12 mouse cellular contexts compared by ENCODE assay signal in genomic region chr2:109749964-109750363, GRCm38 (mm10).
"Had no signal": no experiment of that assay in that cellular context is flagged by ENCODE, and none has a peak within 500 bp of the region (broad histone marks: within the 10 kb centered on the region; RNA-seq: fewer than 3 reads in every experiment).

No protein-coding gene starts in this region.

- DNase-seq: lung, adult 18-20 months; lung, embryonic 14.5 days; lung, postnatal 10 days; lung, postnatal 4 days; right cerebral cortex, postnatal 14 days; thymus, adult 18-20 months; thymus, postnatal 14 days; thymus, postnatal 36 days had no signal

- H3K9ac ChIP-seq: lung, embryonic 14.5 days; midbrain, embryonic 13.5 days; midbrain, embryonic 15.5 days; neural tube, embryonic 12.5 days had no signal

- ATAC-seq: midbrain, embryonic 13.5 days; midbrain, embryonic 15.5 days had no signal

- H3K4me1 ChIP-seq: megakaryocyte, embryonic 14.5 days; midbrain, embryonic 13.5 days; midbrain, embryonic 15.5 days; neural tube, embryonic 12.5 days had no signal

- H3K27ac ChIP-seq: midbrain, embryonic 13.5 days; midbrain, embryonic 15.5 days; neural tube, embryonic 12.5 days had no signal

- H3K27me3 ChIP-seq: megakaryocyte, embryonic 14.5 days; midbrain, embryonic 13.5 days; midbrain, embryonic 15.5 days; neural tube, embryonic 12.5 days had no signal

- H3K4me3 ChIP-seq: megakaryocyte, embryonic 14.5 days; midbrain, embryonic 13.5 days; midbrain, embryonic 15.5 days; neural tube, embryonic 12.5 days had no signal

- H3K36me3 ChIP-seq: midbrain, embryonic 13.5 days; midbrain, embryonic 15.5 days; neural tube, embryonic 12.5 days had no signal
